Mouse (Mus musculus) adrenal gland, postnatal 14 days (tissue): ENCODE results near the gene Twf2. TPM values are rescaled to one million over a fixed set of nuclear protein-coding genes. Genes with fewer than 3 reads are reported as not detected.

Experiments
- DNase-seq: peaks from one replicate; pipeline ENCODE4 v3.0.0; 2021; ENCODE audit warnings: mixed read lengths
- total RNA-seq: library from RNA; stranded (reverse); gene quantifications from 2 replicates; pipeline ENCODE4 v1.2.3, GENCODE M21; 2021

Twf2 gene
- total RNA-seq, 1 experiment from 2014 or later, result 43.6 TPM

- DNase-seq, result peak; percentile 94
These were observed 9.0 kb downstream of the Twf2 start for GRCm38 (mm10) chr9:106211680-106212593.

DNA sequence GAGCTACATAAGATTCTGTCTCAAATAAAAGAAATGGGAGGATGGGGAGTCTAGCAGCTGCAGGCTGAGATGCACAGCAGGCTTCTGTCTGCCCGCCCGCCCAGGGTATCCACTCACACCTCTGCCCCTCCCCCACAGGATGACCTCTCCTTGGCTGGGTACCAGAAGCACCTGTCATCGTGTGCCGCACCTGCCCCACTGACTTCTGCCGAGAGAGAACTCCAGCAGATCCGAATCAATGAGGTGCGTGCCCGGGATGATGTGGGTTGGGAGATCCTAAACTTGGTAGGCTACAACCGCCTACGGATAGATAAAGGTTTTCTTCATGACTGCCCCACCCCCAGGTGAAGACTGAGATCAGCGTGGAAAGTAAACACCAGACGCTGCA, 9.7 kb downstream of the Twf2 start:
- DNase-seq, result peak; percentile 20

- no peak for DNase-seq
These were observed 12.6 kb downstream of the Twf2 start for GRCm38 (mm10) chr9:106215341-106216125.

DNA sequence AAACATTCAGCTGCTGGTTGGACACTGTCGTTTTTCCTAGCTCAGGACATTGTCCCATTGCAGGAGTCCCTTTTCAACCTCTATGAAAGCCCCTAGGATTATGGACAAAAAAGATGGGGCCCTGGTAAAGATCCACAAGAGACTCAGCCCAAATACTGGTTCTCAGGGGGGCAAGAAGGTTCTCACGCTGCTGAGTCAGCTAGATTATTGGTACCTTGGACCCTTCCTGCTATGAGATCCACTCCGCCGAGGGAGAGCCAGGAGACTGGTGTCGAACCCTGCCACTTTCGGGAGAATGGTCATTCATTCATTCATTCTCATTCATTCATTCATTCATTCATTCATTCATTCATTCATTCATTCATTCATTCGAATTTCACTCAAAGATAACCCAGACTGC, 14.1 kb downstream of the Twf2 start:
- no peak for DNase-seq

DNA sequence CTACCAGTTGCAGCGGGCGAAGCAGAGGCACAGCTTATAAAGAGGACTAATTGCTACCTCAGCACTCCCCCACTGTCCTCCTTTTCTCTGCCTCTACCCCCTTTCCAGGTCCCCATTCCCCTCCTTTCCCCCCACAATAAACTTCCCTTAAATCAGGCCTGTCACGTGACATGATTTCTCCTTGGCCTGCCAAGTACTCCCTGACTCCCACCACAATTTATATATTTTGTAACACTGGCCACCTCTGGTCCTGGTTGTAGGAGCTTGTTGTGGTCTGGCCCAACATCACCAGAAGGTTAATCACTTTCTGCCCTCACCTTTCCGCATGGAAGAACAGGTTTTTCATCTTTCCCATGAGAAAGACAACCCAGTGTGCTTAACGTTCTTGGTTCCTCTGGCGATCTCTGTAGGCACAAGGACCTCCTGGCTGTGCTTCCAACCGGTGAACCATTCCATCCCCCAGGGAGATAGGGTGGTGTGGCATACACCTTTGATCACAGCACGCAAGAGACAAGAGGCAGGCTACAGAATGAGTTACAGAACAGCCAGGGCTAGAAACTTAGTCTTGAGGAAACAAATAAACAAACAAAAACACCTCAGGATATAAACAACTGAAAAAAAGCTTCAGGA, 18.1 kb downstream of the Twf2 start:
- DNase-seq, result no peak

GRCm38 (mm10) chr9:106222261-106222851, 19.4 kb downstream of the Twf2 start, which contains the start of gene Tlr9:
Tlr9 (plus strand) TSS chr9:106222598.
- DNase-seq, result no peak

DNA sequence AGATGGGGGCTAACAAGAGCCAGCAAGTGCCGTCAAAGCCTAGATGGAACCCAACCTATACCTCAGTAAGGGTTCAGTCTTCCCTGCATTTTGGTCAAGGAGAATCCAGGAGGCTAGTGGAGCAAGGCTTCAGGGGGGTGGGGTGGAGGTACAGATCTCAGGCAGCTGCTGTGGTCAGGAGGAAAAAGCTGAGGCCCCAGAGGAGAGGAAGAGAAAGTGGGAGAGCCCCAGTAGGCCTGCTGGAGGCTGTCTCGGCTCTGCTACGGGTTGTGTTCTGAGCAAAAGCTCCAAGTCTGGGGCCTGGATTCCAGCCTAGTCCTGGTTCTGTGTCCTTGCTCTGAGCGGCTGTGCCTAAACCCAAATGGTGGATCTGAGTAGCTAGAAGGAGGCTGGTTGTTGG, 20.1 kb downstream of the Twf2 start:
- no peak for DNase-seq

GRCm38 (mm10) chr9:106225469-106226150, 22.7 kb downstream of the Twf2 start:
- DNase-seq, result no peak

- DNase-seq, result peak; percentile 53
These were observed 23.3 kb downstream of the Twf2 start for GRCm38 (mm10) chr9:106226151-106226682.

DNA sequence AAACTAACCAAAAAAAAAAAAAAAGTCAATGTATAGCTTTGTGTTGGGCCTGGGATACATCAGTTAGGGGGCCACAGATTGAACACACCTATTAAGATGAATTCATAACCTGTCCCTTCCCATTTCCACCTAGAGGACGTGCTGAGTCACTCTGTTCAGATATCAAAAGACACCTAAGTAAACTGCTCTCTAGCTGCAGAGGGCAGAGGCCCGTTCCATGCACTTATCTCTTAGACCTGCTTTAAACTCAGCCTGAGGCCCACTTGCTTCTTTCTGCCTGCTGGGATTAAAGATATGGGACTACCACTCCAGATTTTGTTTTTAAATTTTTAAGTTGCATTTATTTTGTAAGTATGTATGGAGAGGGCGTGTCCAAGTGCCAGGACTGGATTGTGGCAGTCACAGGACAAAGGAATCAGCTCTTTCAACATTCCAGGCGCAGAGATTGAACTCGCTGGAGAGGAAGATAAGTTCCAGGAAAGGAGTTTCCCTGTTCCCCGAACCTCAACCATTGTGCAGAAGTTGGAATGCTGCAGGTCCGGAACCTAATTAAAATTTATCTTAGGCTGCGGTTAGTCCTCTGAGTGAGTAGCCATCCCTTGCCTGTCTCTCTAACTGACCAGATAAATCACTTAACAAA, 25.0 kb downstream of the Twf2 start:
- DNase-seq, result no peak

GRCm38 (mm10) chr9:106230051-106230733, 27.3 kb downstream of the Twf2 start:
- DNase-seq, result no peak

DNA sequence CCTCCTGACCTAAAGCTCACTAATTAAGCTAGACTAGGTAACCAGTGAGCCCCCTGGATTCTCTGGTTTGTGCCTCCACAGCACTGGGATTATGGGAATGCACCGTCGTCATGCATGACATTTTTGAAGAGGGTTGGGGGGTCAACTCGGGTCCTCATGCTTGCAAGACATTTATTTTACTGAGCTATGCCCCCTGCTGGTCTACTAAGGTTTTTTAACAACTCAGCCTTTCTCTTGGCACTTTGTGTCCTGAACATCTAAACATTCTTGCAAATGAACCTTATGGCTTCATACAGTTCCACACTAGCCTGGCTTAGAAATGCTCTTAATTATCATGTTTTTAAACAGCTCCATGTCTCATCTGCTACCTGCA, 27.8 kb downstream of the Twf2 start:
- DNase-seq, result no peak

- no peak for DNase-seq
These were observed 28.3 kb downstream of the Twf2 start for GRCm38 (mm10) chr9:106231220-106231619.

GRCm38 (mm10) chr9:106231816-106232215, 28.9 kb downstream of the Twf2 start:
- DNase-seq, result no peak

GRCm38 (mm10) chr9:106232956-106233355, 30.0 kb downstream of the Twf2 start:
- peak; percentile 69 for DNase-seq

DNA sequence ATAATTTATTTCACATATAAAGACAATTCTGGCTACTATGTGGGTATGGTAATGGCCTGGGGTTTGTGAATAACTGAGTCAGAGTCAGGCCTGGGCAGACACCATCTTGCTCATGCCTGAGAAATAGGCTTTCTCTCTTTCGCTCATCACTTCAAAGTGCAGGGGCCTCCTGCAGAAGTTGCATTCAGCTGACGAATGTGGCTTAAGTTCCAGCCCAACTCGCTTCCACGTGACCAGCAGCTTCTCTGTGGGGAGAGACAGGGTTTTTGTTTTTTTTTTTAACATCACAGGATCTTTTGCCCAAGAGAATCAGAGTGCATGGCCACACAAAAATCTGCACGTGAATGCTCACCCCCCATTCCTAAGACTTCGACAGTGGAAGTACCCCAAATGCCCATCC, 31.0 kb downstream of the Twf2 start:
- no peak for DNase-seq

DNA sequence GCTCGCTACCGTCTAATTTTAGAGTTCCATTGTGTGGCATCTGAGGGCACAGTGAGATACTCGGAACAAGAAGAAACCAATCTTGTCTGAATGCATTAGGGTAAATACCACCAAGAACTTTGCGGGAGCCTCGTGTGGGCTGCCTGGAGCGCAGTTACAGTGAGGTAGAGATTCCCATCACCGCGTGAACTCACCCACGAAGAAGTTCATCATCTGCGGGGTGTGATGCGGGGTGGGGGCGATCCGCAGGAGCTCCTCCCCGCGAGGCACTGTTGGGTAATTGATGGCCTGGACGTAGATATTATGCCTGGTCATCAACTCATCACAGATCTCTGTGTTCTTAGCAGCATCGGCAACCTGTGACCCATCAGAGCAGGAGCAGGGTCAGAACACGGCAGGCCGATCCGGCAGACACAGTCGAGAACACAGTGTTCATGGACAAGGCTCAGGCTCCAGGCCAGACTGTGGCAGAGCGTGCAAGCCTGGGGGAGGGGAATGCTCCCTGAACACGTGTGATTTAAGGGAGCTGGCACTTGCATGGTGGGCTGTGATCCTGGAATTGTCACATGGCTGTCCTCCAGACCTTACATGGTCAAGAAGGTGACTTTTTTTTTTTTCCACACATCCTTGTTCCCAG, 32.4 kb downstream of the Twf2 start:
- DNase-seq, result peak; percentile 79

- no peak for DNase-seq
These were observed 33.4 kb downstream of the Twf2 start for GRCm38 (mm10) chr9:106236156-106236817.

- DNase-seq, result no peak
These were observed 33.9 kb downstream of the Twf2 start for GRCm38 (mm10) chr9:106236818-106237211.
